Mouse (Mus musculus) T-helper 1 cell (primary cell): Measurements from ENCODE around the gene Speg.

ENCODE experiments used
- in situ Hi-C: fragments of 300-600 bp; cut with MboI, MseI; formaldehyde crosslinking; loops from one replicate; pipeline ENCODE4 v1.15.1; 2025; ENCODE audit warnings: high pct_unique_total_duplicates

The Speg gene

GRCm38 (mm10) chr1:75458789-75459684 is 83.9 kb downstream of the Speg start:
- in situ Hi-C loops, result no loop called here

- in situ Hi-C loops, result loop anchor here (5.0 to 10.0 kb wide), 3 partner anchors 123 to 405 kb away; partner anchors contain the start of gene Nhej1
Observed at GRCm38 (mm10) chr1:75460297-75460696, 85.2 kb downstream of the Speg start.

GRCm38 (mm10) chr1:75462636-75463035 is 87.5 kb downstream of the Speg start:
- in situ Hi-C loops, result loop anchor here (5.0 to 10.0 kb wide), 3 partner anchors 125 to 408 kb away; partner anchors contain the start of gene Nhej1

- in situ Hi-C loops, result loop anchor here (5.0 to 10.0 kb wide), 3 partner anchors 126 to 409 kb away; partner anchors contain the start of gene Nhej1
Observed at GRCm38 (mm10) chr1:75463652-75464204, 88.6 kb downstream of the Speg start.

- in situ Hi-C loops, result loop anchor here (10.0 kb wide), 2 partner anchors 343 to 413 kb away; partner anchors contain the start of gene Nhej1
Observed at GRCm38 (mm10) chr1:75467215-75467927, 92.3 kb downstream of the Speg start.

- in situ Hi-C loops, result loop anchor here (10.0 kb wide), 2 partner anchors 345 to 415 kb away; partner anchors contain the start of gene Nhej1
Observed at GRCm38 (mm10) chr1:75469287-75469825, 94.3 kb downstream of the Speg start.

- in situ Hi-C loops, result no loop called here
Observed at GRCm38 (mm10) chr1:75476441-75476840, 101.3 kb downstream of the Speg start.

- in situ Hi-C loops, result no loop called here
Observed at GRCm38 (mm10) chr1:75477264-75477965, 102.3 kb downstream of the Speg start.

- in situ Hi-C loops, result no loop called here
Observed at GRCm38 (mm10) chr1:75477966-75478290, 102.8 kb downstream of the Speg start.

- in situ Hi-C loops, result no loop called here
Observed at GRCm38 (mm10) chr1:75478497-75478896, 103.4 kb downstream of the Speg start.

GRCm38 (mm10) chr1:75478916-75479634 is 104.0 kb downstream of the Speg start, which contains the start of the genes Chpf and Tmem198:
TSS of gene Chpf (minus strand) at chr1:75479307.
TSS of gene Tmem198 (plus strand) at chr1:75479532.
- in situ Hi-C loops, result no loop called here

GRCm38 (mm10) chr1:75479635-75479989 is 104.5 kb downstream of the Speg start:
- in situ Hi-C loops, result no loop called here

GRCm38 (mm10) chr1:75480036-75480435 is 104.9 kb downstream of the Speg start:
- in situ Hi-C loops, result loop anchor here (5.0 kb wide), 2 partner anchors 77 to 353 kb away; partner anchors contain the start of gene Nhej1

GRCm38 (mm10) chr1:75480735-75481134 is 105.6 kb downstream of the Speg start:
- in situ Hi-C loops, result loop anchor here (5.0 kb wide), 2 partner anchors 77 to 353 kb away; partner anchors contain the start of gene Nhej1
